Mouse (Mus musculus): ENCODE measurements around the gene Grasp.

DNA sequence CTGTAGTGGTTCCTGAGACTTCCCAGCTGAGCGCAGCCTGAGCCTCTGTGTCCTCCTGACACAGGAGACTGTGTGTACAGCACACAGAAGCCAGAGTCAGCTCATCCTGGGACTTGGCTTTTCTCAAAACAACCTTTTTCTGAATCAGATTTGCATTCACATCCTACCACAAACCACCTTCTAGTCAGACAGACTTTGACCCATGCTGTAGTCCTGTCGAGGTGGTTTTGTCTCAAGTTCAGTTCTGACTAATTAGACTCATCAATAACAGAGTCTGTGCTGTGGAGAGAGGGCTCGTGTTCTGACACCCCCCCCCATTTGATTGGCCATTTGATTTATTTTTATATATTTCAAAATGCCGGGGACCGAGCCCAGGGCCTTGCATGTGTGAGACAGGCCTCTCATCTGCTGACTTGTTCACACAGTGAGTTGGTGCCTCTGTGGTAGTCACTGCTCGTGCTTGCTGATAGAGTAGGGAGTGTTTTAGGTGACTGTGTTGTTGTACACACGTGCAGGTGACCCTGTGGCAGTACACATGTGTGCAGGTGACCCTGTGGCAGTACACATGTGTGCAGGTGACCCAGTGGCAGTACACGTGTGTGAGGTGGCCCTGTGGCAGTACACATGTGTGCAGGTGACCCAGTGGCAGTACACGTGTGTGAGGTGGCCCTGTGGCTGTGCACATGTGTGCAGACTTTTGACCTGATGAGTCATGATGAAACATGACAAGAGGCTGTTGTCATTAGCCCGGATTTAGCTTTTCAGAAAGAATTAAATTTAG, 33.8 kb upstream of the Grasp start:
- no peak for TF ChIP-seq CTCF (IDR thresholded peaks at IDR 0.05; ENCODE audit: insufficient read depth, low read length)
- no peak for TF ChIP-seq POLR2A (IDR thresholded peaks at IDR 0.05; ENCODE audit: borderline replicate concordance, extremely low read depth, low read depth, low read length)

All from lung, adult 2 months (tissue).